Mouse (Mus musculus) bone marrow macrophage, adult 2 months (primary cell): ENCODE data around the gene Fdxr.

Source experiments
- CTCF ChIP-seq: IDR thresholded peaks from 2 replicates; pipeline ENCODE4 v1.5.1; 2012; ENCODE audit warnings: low read depth, mild to moderate bottlenecking, low read length, moderate library complexity
- POLR2A ChIP-seq: IDR thresholded peaks from 2 replicates; pipeline ENCODE4 v1.6.1; 2012; ENCODE audit warnings: mild to moderate bottlenecking, low read depth, low read length, borderline replicate concordance

- no peak for TF ChIP-seq POLR2A
- TF ChIP-seq CTCF = no peak
Measured at GRCm38 (mm10) chr11:115283891-115284620, 7.2 kb upstream of the Fdxr start.
